Mouse (Mus musculus): ENCODE measurements around the gene Pdlim4.

- TF ChIP-seq POLR2A (IDR thresholded peaks at IDR 0.05; ENCODE audit: control insufficient read depth, low read depth, low read length) (no peak), CTCF (IDR thresholded peaks at IDR 0.05; ENCODE audit: control insufficient read depth, insufficient read depth, insufficient replicate concordance, low read depth, low read length) (no peak)
Measured at GRCm38 (mm10) chr11:54057428-54057827, 11.4 kb downstream of the Pdlim4 start.
